Mouse (Mus musculus) cerebellum, postnatal 4 days (tissue): ENCODE measurements around the gene Rcvrn.

ENCODE experiments used
- DNase-seq, 2 experiments: peaks; one replicate each; pipeline ENCODE4 v3.0.0; 2022; ENCODE audit warnings: low spot score in 2 of 2, mixed read lengths in 1 of 2

The Rcvrn gene

DNA sequence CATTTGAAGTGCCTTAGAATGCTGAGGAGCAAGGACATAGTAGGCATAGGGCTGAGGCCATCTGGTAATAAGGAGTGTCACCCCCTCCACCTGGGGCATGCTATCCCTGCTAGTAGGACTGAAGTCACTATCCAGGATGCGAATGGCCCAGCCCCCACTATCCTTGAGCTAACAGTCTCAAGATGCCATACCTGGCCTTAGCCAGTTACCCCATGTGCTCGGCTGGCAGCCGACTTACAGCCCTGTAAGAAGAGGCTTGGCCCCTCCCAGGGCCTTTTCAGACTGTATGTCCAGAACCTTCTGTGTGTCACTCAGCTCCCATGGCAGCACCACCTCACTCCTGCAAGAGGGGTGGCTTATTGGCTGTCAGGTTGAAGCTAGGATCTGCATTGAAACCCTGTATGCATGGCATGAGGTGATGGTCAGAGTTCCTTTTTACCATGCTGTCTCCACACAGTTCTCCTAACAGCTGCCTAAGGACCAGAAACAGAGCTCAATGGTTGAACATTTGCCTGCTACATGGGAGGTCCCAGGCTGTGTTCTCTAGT is 26.6 kb upstream of the Rcvrn start:
- no peak for DNase-seq

DNA sequence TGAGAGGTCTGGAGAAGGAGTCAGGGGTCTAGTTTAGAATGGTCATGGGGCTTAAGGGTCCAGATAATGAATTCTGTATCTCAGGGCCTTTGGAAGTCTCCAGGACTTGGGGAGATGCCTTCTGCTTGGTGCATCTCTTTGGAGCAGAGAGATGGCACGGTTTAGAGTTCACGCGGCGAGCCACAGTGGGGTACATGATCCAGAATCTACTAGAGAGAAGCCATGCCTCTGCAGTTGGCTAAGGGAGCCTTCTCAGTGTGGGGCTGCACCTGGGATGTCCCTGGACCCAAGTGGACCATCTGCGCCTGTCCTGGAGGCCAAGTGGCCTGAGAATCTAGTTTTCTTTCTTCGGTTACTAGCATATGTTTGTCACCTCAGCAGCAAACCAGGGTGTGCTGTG is 25.1 kb upstream of the Rcvrn start:
- DNase-seq: no peak

DNA sequence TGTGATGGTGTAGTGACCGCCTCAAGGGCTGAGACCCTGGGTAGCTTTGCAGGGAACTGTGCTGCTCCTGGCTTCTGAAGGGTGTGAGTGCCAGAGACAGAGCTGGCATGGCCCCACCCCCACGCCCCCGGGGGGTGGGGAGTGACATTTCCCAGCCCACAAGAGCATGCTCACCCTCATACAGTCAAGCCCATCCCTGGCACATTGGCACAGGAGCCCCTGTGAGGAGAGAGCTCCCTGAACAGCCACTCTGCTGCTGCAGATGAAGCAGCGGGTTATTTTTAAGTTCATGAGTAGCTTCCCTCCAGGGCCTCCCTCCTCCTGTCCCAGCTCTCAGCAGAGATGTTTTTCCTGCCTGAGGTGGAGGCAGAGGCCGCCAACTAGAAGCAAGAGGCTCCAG is 23.0 kb upstream of the Rcvrn start:
- DNase-seq: no peak

GRCm38 (mm10) chr11:67675562-67676540 is 19.3 kb upstream of the Rcvrn start:
- peak in 1 of 2 experiments; percentile 73 for DNase-seq

DNA sequence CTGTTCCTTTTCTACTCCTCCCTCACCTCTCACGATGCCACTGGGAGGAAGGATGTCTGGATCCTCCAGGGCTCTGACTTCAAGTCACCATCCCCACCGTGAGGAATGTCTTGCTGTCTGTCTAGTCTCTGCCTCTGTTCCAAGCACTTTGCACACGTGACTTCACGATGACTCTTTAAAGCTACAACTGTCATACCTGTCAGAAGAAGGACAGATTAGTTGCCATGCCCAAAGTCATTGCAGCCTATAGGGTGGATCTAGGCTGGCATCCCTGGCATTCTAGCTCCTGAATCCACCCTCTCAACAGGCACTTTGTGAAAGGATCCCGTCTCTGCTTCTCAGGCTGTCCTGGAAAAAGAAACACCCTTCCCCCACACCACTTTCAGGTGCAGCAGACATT is 15.8 kb upstream of the Rcvrn start:
- no peak for DNase-seq

DNA sequence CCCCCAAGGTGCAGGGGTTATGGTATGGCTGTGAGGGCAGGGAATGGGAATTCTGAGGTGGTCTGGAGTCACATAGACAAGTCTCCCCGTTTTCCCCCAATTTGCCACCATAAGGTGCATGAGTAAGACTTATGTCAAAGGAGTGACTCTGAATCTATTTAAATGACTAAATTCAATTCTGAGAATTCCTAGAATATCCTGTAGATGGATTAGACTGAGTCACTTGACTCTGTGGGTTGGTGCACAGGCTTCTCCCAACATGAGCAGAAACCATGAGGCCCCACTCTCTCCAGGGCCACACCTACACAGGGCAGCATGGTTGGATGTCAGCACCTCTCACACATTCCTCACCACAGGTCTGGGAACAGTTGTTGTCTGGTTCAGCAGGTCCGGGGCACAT is 15.2 kb upstream of the Rcvrn start:
- no peak for DNase-seq

DNA sequence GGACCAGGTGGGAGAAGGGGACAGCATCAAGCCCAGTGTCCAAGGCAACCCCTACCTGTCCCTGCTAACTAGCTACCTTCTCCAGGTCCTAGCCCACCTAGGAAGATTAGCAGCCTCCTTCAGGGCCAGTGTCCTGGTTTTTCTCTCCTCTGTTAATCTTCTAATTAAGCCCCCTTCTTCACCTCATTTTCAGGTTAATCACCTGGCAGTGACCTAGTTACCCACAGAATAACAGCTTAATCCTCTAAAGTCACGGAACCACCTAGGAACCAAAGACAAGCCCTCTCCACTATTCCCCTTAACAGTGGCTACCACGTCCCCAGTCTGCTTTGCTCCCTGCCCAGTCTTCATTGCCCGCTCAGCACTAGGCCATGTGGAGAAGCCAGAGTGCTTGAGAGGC is 13.3 kb upstream of the Rcvrn start:
- no peak for DNase-seq

DNA sequence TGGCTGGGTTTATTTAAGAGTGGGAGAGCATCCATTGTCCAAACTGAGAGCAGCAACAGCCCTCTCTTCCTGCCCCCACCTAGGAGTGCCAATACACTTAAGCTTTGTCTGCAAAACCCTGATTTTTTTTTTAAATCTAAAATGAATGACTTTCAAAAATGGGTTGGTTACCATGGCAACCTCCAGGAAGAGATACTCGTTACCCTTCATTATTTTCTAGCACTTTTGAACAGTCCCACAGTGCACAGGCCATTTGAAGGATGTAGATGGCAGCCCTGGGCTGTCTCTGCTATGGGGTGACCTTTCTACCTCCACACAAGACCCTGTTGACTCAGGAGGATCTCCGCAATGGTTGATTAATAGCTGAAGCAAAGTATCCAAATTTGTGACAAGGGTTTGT is 9.0 kb upstream of the Rcvrn start:
- no peak for DNase-seq

GRCm38 (mm10) chr11:67712976-67713375 is 17.9 kb downstream of the Rcvrn start:
- DNase-seq: peak in 1 of 2 experiments; percentile 19

DNA sequence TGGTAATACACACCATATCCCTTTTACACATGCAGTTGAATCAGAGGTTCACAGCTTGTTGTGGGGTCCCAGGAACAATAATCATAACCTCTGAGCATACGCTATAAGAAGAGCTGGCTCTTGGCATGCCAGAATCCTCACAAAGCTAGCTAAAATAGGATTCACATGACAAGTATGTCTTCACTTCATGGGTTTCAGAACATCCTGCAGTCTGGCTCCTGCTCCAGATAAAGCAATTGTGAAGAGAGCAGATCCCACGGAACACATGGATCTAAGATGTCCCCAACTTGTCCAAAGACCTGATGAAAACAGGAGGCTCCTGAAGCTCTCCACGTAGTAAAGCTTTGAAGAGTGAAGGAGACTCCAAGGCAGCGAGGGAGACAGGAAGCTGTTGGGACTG is 20.3 kb downstream of the Rcvrn start:
- no peak for DNase-seq

GRCm38 (mm10) chr11:67721485-67721884 is 26.4 kb downstream of the Rcvrn start:
- DNase-seq: no peak

GRCm38 (mm10) chr11:67722399-67723156 is 27.5 kb downstream of the Rcvrn start:
- DNase-seq: no peak

- no peak for DNase-seq
Measured at GRCm38 (mm10) chr11:67723231-67724013, 28.3 kb downstream of the Rcvrn start.

GRCm38 (mm10) chr11:67727095-67727494 is 32.0 kb downstream of the Rcvrn start:
- DNase-seq: no peak

GRCm38 (mm10) chr11:67728726-67729125 is 33.6 kb downstream of the Rcvrn start:
- DNase-seq: no peak

GRCm38 (mm10) chr11:67731056-67731455 is 35.9 kb downstream of the Rcvrn start:
- no peak for DNase-seq

DNA sequence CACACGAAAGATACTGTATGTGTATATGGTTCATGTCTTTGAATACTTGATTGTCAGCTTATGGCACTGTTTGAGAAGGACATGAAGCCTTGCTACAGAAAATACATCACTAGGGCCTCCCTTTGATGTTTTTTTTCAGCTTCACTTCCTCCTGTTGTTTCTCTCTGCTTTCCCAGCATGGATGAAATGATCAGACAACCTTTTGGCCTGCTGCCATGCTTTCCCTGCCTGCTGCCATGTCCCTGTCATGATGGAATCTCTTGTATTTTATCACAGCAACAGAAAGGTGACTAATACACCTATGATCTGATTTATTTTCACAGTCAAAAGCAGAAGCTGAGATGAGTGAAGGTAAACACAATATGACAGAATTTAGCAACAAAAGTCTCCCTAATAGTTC is 38.6 kb downstream of the Rcvrn start:
- no peak for DNase-seq

DNA sequence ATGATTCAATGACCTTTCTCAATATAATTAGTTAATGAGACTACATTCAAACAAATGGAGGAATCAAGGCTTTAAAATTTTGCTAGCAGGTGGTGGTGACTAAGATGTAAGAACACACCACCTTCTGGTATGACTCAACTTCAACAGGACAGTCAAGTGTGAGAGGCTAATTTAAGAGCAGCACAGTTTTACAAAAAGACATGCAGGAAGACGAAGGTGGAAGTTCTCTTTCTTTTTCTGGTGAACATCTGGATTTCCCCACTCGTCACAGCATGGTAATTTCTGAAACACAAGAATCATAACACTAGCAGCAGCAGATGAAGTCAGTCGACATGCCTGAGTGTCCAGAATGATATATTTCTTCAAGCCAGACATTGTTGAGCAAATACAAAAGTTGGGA is 39.5 kb downstream of the Rcvrn start:
- no peak for DNase-seq

- DNase-seq: no peak
Measured at GRCm38 (mm10) chr11:67738345-67738744, 43.2 kb downstream of the Rcvrn start.

GRCm38 (mm10) chr11:67738846-67739490 is 43.8 kb downstream of the Rcvrn start:
- no peak for DNase-seq

- DNase-seq: no peak
Measured at GRCm38 (mm10) chr11:67741569-67741968, 46.4 kb downstream of the Rcvrn start.
